Mouse (Mus musculus) lung, adult 18-20 months (tissue): Measurements from ENCODE around the gene Olfr787.

ENCODE experiments used
- DNase-seq, 2 experiments: peaks; one replicate each; pipeline ENCODE4 v3.0.0; 2022; ENCODE audit warnings: mixed read lengths in 2 of 2

The Olfr787 gene

GRCm38 (mm10) chr10:129461562-129461961 is at the start of gene Olfr787:
Gene Olfr787 (plus strand): TSS chr10:129461862.
- DNase-seq, result no peak

- no peak for DNase-seq
Observed at GRCm38 (mm10) chr10:129427006-129427405, 34.7 kb upstream of the Olfr787 start, which contains the start of gene Olfr786. Gene Olfr786 (plus strand): TSS chr10:129427306.

DNA sequence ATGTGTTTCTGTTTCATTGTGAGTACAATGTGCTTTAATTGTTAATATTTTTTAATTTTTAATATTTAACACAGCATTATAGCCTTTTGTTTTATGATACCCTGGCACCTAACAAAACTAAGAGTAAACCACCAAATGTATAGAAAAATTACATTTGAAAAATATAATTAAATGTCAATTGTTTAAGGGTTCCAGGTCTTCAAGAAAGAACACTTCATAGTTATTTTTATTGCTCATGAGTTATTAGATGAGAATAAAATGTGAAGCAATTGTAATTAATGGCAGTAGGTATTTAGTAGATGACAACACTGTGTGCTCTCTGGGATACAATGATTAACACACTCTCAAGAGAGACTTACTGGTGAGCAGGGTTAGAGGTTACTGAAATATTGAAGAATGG is 9.0 kb downstream of the Olfr787 start, which contains the start of gene Olfr788:
Gene Olfr788 (plus strand): TSS at position 301 of the 400 bp plus-strand sequence.
- no peak for DNase-seq

GRCm38 (mm10) chr10:129473256-129473655 is 11.6 kb downstream of the Olfr787 start:
- DNase-seq, result no peak

DNA sequence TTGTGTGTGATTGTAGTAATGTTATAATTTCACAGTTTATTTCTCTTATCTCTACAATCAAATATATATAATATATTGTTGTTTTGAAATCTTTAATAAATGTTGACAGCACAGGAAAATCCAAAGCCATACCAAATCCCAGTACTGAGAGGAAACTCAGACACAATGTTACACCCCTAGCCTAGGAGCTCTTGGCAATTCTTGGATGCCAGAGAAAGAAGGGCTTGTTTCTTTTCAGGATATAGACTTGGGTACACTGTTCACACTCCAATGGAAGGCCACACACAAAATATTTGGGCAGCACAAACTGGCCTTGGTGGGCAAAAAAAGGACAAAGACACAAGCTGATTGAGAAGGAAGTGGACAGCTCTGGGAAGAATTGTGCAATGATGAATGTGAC is 12.1 kb downstream of the Olfr787 start:
- no peak for DNase-seq

GRCm38 (mm10) chr10:129484452-129484851 is 22.8 kb downstream of the Olfr787 start, which contains the start of gene Olfr789:
Gene Olfr789 (plus strand): TSS chr10:129484752.
- no peak for DNase-seq

- DNase-seq, result no peak
Observed at GRCm38 (mm10) chr10:129490101-129490500, 28.4 kb downstream of the Olfr787 start.

DNA sequence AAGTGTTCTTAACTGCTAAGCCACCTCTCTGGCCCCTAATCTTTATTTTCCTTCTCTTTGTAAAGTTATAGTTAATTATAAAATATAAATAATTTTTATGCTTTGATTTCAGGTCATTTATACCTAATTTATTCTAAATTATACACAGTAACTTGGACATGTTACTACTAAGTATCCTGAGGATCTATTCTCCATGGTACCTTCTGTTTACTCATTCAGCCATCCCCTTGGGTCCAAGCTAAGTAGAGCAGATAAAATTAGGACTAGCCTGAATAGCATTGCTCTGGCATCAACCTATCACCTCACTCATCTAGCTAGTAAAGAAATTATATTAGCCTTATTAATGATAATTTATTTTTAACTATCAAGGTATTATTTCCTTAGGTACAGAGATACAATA is 36.5 kb downstream of the Olfr787 start, which contains the start of gene Olfr790:
Gene Olfr790 (plus strand): TSS at position 301 of the 400 bp plus-strand sequence.
- DNase-seq, result no peak
